Mouse (Mus musculus) left cerebral cortex, adult 11 months (tissue): ENCODE data around the gene Tmem199.

ENCODE experiments used
- DNase-seq: peaks from one replicate; pipeline ENCODE4 v3.0.0; 2022; ENCODE audit warnings: low spot score

Tmem199 gene

GRCm38 (mm10) chr11:78475289-78475688 is 36.7 kb downstream of the Tmem199 start:
- DNase-seq: no peak

- DNase-seq: no peak
Observed at GRCm38 (mm10) chr11:78471326-78472103, 40.5 kb downstream of the Tmem199 start.

- DNase-seq: no peak
Observed at GRCm38 (mm10) chr11:78467932-78468331, 44.0 kb downstream of the Tmem199 start.

- DNase-seq: no peak
Observed at GRCm38 (mm10) chr11:78467515-78467914, 44.5 kb downstream of the Tmem199 start.

- DNase-seq: no peak
Observed at GRCm38 (mm10) chr11:78466242-78466912, 45.6 kb downstream of the Tmem199 start.

- peak; percentile 58 for DNase-seq
Observed at GRCm38 (mm10) chr11:78465568-78466180, 46.3 kb downstream of the Tmem199 start, which contains the start of gene Slc46a1. Gene Slc46a1, plus strand, starts transcription at chr11:78465697.

GRCm38 (mm10) chr11:78465116-78465515 is 46.9 kb downstream of the Tmem199 start:
- no peak for DNase-seq

- DNase-seq: no peak
Observed at GRCm38 (mm10) chr11:78463286-78464036, 48.5 kb downstream of the Tmem199 start.

- no peak for DNase-seq
Observed at GRCm38 (mm10) chr11:78462669-78463068, 49.3 kb downstream of the Tmem199 start.

GRCm38 (mm10) chr11:78461894-78462293 is 50.1 kb downstream of the Tmem199 start:
- DNase-seq: no peak

GRCm38 (mm10) chr11:78458740-78459139 is 53.2 kb downstream of the Tmem199 start:
- no peak for DNase-seq
